Mouse (Mus musculus): ENCODE measurements around the gene Ccdc43.
A peak's percentile ranks its signal among the peaks of the same experiment; 100 is the strongest.

GRCm38 (mm10) chr11:102739278-102739966, 41.8 kb upstream of the Ccdc43 start:
- TF ChIP-seq CTCF (IDR thresholded peaks at IDR 0.05; ENCODE audit: low read depth) (peak; percentile 73), EP300 (IDR thresholded peaks at IDR 0.05; ENCODE audit: low read depth) (no peak)

Measured in heart, postnatal 0 days (tissue).